Mouse (Mus musculus): ENCODE results near the gene Adra2c.

The Adra2c gene

GRCm38 (mm10) chr5:35311738-35312250 is 33.7 kb downstream of the Adra2c start:
- DNase-seq (ENCODE audit: low read depth) = no peak

GRCm38 (mm10) chr5:35313231-35313821 is 35.2 kb downstream of the Adra2c start:
- DNase-seq (ENCODE audit: low read depth) = no peak

- no peak for DNase-seq (ENCODE audit: low read depth)
These were observed 35.9 kb downstream of the Adra2c start for GRCm38 (mm10) chr5:35313826-35314586.

DNA sequence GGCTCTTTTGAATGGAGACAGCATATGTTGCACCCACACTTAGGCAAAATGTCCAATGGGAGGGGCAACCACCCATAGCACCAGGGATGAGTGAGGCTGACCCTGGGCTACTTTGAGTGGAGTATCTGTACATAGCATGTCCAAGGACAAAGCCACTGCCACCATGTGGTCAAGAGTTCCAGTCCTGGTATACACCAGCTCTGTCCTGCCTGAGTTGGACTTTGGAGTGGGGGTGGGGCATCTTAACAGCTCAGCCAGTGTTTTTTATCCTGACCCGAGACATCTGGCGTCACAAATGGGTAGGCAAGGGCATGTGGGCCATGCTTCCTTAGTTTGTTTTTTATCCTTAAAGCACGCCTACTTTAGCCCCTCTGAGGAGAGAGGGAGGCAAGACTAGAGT is 36.5 kb downstream of the Adra2c start:
- DNase-seq (ENCODE audit: low read depth) = no peak

- no peak for DNase-seq (ENCODE audit: low read depth)
These were observed 37.1 kb downstream of the Adra2c start for GRCm38 (mm10) chr5:35315204-35315603.

- no peak for DNase-seq (ENCODE audit: low read depth)
These were observed 42.5 kb downstream of the Adra2c start for GRCm38 (mm10) chr5:35320650-35321049.

DNA sequence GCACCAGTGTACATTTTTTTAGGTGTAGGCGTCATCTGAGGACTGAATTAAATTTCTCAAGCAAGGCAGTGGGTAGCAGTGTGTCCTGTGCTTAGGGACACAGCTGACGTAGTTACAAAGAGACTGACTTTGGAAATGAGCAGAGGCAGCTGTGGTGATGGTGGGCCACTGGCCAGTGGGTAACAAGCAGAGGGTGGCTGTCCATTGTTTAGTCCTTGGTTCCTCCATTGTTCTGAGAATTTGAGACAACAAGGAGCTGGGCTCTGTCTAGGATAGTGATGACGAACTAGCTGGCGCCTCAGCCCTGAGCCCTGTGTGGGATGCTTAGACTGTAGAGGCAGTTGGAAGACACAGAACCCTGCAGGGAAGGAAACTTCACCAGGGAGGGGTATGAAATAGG is 52.7 kb downstream of the Adra2c start:
- DNase-seq (ENCODE audit: low read depth) = no peak

Data from c-Kit-positive CD71-positive TER-119-negative erythroid progenitor cells, embryonic 14.5 days (primary cell).